Mouse (Mus musculus) liver, embryonic 14.5 days (tissue): ENCODE data around the gene Gm45140. TPM values are rescaled to one million over a fixed set of nuclear protein-coding genes. Genes with fewer than 3 reads are reported as not detected.

Experiments used
- ATAC-seq: fragments of 200-750 bp; cut with Nextera tagmentation; 2 replicates; pipeline ENCODE4 v1.8.0; 2017; ENCODE audit warnings: moderate number of reproducible peaks, mild to moderate bottlenecking, moderate library complexity; ENCODE audit not compliant: insufficient read depth
- DNase-seq, 3 experiments: peaks; one replicate each; pipeline ENCODE4 v3.0.0-alpha.2; 2012 to 2013; ENCODE audit warnings: low read depth in 3 of 3, low spot score in 3 of 3
- H3K27ac ChIP-seq: fragments of 300-500 bp; sonication (generic); 2 replicates; pipeline ENCODE4 v1.5.1; 2014; ENCODE audit warnings: moderate library complexity, mild to moderate bottlenecking, control low read depth, inconsistent platforms
- H3K27me3 ChIP-seq: fragments of 300-500 bp; sonication (generic); 2 replicates; pipeline ENCODE4 v1.6.1; 2014; ENCODE audit warnings: mild to moderate bottlenecking, low read length, moderate library complexity; ENCODE audit not compliant: control insufficient read depth, insufficient read depth
- H3K36me3 ChIP-seq: fragments of 300-500 bp; sonication (generic); replicated peaks from 2 replicates; pipeline ENCODE4 v1.6.1; 2014; ENCODE audit warnings: low read depth; ENCODE audit not compliant: control insufficient read depth, insufficient read depth
- H3K4me1 ChIP-seq, 2 experiments: fragments of 200-500 bp in 1 of 2; fragments of 300-500 bp in 1 of 2; sonication (generic) in 1 of 2; replicated peaks; 2 replicates each; pipeline ENCODE4 v1.6.1; 2012 to 2014; ENCODE audit warnings: antibody characterized with exemption in 1 of 2, inconsistent platforms in 1 of 2, low read length in 1 of 2; ENCODE audit not compliant: control insufficient read depth in 2 of 2, insufficient read depth in 2 of 2
- H3K4me2 ChIP-seq: fragments of 300-500 bp; sonication (generic); 2 replicates; pipeline ENCODE4 v1.6.1; 2014; ENCODE audit warnings: low read depth, mild to moderate bottlenecking, control low read depth, moderate library complexity
- H3K4me3 ChIP-seq, 2 experiments: fragments of 200-500 bp in 1 of 2; fragments of 300-500 bp in 1 of 2; sonication (generic) in 1 of 2; 2 replicates each; pipeline ENCODE4 v1.5.1; 2012 to 2014; ENCODE audit warnings: low read depth in 2 of 2, low read length in 2 of 2, mild to moderate bottlenecking in 2 of 2, control low read depth in 1 of 2, inconsistent platforms in 1 of 2, moderate library complexity in 1 of 2; ENCODE audit not compliant: insufficient read depth in 1 of 2
- H3K9ac ChIP-seq: fragments of 300-500 bp; sonication (generic); replicated peaks from 2 replicates; pipeline ENCODE4 v1.6.1; 2014; ENCODE audit warnings: mild to moderate bottlenecking, control low read depth, moderate library complexity
- H3K9me3 ChIP-seq: fragments of 300-500 bp; sonication (generic); 2 replicates; pipeline ENCODE4 v1.6.1; 2016; ENCODE audit warnings: low read length, mixed read lengths; ENCODE audit not compliant: control insufficient read depth
- CTCF ChIP-seq: IDR thresholded peaks from 2 replicates; pipeline ENCODE4 v1.5.1; 2016; ENCODE audit warnings: antibody characterized with exemption, low read depth, control low read depth
- EP300 ChIP-seq: IDR thresholded peaks from 2 replicates; pipeline ENCODE4 v1.6.1; 2016; ENCODE audit warnings: antibody characterized with exemption, low read depth
- WGBS: fragments of 180-500 bp; shearing (Covaris S2); extraction: QIAGEN DNeasy Blood & Tissue Kit; methylation state at CpG from one replicate; pipeline ENCODE4 v1.1.7; 2014; ENCODE audit not compliant: insufficient replicate concordance; 5-methylcytosine and 5-hydroxymethylcytosine counted together
- polyA plus RNA-seq, 2 experiments: library from polyadenylated mRNA; depleted of rRNA in 1 of 2; stranded (reverse) in 1 of 2; unstranded in 1 of 2; fragments of >200 nt; fragmentation: Nextera tagmentation in 1 of 2; extraction: Ambion mirVana in 1 of 2; gene quantifications; 2 replicates each; pipeline versions ENCODE4 v1.2.1 to v1.2.3; 2012 to 2014

Gene Gm45140
- polyA plus RNA-seq, 2 experiments, result 3.2 to 3.7 TPM

DNA sequence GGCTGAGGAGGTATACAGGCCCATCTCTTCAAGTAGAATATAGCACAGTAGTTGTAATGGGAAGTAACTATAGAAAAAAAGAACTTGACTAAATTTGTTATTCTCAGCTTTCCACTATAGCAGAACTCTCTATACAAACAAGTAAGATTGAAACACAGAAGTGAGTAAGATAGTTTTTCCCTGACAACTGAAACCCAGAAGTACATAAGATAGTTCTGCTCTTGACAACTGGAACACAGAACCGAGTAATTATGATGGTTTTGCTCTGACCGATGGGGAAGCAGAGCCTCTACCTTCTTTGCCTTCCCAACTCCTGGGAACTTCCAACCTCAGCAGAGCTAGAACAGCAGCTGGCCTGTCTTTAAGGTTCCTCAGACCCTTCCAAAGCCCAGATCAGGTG is 26.5 kb downstream of the Gm45140 start:
- Histone ChIP-seq H3K36me3 (peaks cover 21% of the 10 kb centered on the region), H3K27ac (peak overlapping the region; percentile 89), H3K27me3 (no peaks in the 10 kb centered on the region), H3K9me3 (no peaks in the 10 kb centered on the region), H3K4me1 (peaks cover 32 to 38% of the 10 kb centered on the region in 2 experiments), H3K4me2 (peak overlapping the region; percentile 86), H3K9ac (peak overlapping the region; percentile 95), H3K4me3 (peak overlapping the region; percentile 81 to 85)
- no peak for DNase-seq
- WGBS, result 61% methylated on average over 2 of the region's 2 CpGs
- no peak for ATAC-seq
- TF ChIP-seq EP300 (no peak), CTCF (no peak)

DNA sequence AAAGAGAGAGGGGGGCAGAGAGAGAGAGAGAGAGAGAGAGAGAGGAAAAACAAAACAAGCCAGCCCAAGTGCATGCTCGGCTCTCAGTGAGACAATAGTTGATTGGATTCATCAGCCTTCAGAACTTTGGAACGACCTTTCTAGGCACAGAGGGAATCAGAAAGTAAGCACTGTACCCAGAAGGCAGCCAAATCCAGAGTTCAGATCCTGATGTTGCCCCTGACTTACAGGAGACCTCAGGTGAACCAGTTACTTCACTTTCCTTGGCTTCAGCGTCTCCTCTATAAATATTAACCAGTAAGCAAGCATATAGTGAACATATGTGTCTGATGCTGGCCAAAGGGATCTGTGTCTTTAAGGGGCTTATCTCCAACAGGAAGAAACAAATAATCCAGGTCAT is 27.1 kb downstream of the Gm45140 start:
- Histone ChIP-seq H3K4me1 (peaks cover 32 to 38% of the 10 kb centered on the region in 2 experiments), H3K4me3 (peak overlapping the region; percentile 81 to 85), H3K27me3 (no peaks in the 10 kb centered on the region), H3K9ac (peak overlapping the region; percentile 95), H3K36me3 (peaks cover 21% of the 10 kb centered on the region), H3K9me3 (no peaks in the 10 kb centered on the region), H3K4me2 (peak overlapping the region; percentile 86), H3K27ac (peak overlapping the region; percentile 89)
- no peak for DNase-seq
- ATAC-seq, result no peak
- 49% methylated on average over 3 of the region's 3 CpGs for WGBS
- TF ChIP-seq EP300 (no peak), CTCF (no peak)

- peak overlapping the region; percentile 86 for H3K4me2 ChIP-seq
- DNase-seq (peak in 1 of 3 experiments; percentile 48), ATAC-seq (no peak)
- WGBS, result 49% methylated on average over 4 of the region's 4 CpGs
- peak overlapping the region; percentile 89 for H3K27ac ChIP-seq
- TF ChIP-seq CTCF, result no peak
- TF ChIP-seq EP300, result no peak; the same call in 1 of the 2 replicates
- peaks cover 21% of the 10 kb centered on the region for H3K36me3 ChIP-seq
- peak overlapping the region; percentile 81 to 85 for H3K4me3 ChIP-seq
- peak overlapping the region; percentile 95 for H3K9ac ChIP-seq
- no peaks in the 10 kb centered on the region for H3K27me3 ChIP-seq
- no peaks in the 10 kb centered on the region for H3K9me3 ChIP-seq
- peaks cover 32 to 38% of the 10 kb centered on the region in 2 experiments for H3K4me1 ChIP-seq
These were observed 27.7 kb downstream of the Gm45140 start for GRCm38 (mm10) chr6:87807735-87808440.

GRCm38 (mm10) chr6:87806857-87807256 is 28.7 kb downstream of the Gm45140 start:
- H3K9ac ChIP-seq, result no peak overlapping the region
- peaks cover 26 to 34% of the 10 kb centered on the region in 2 experiments for H3K4me1 ChIP-seq
- H3K27me3 ChIP-seq, result no peaks in the 10 kb centered on the region
- no peak overlapping the region; the same call in 1 of the 2 replicates for H3K27ac ChIP-seq
- H3K36me3 ChIP-seq, result peaks cover 25% of the 10 kb centered on the region
- no peaks in the 10 kb centered on the region for H3K9me3 ChIP-seq
- no peak for ATAC-seq
- 53% methylated on average over 2 of the region's 2 CpGs for WGBS
- no peak for DNase-seq
- no peak overlapping the region for H3K4me3 ChIP-seq
- TF ChIP-seq CTCF, result no peak
- no peak for TF ChIP-seq EP300
- H3K4me2 ChIP-seq, result peak overlapping the region; percentile 86

DNA sequence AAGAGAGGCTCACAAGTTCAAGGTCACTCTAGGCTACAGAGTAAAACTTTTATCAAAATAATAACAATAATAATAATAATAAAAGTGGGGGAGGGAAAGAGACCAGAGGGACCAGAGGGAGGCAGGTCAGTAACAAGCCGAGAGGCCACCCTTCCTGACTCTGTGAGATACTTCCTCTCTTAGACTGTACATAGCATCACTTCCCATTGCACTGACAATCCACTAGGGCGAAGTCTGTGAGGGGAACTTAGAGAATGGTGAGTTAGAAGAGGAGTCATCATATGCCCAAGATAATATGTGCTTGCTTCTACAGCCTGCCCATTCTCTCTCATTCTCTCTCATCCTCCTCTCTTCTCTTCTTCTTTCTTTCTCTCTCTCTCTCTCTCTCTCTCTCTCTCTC is 29.6 kb downstream of the Gm45140 start:
- H3K36me3 ChIP-seq, result peaks cover 25% of the 10 kb centered on the region
- no peak overlapping the region for H3K4me3 ChIP-seq
- WGBS, result 33% methylated on average over 2 of the region's 2 CpGs
- no peaks in the 10 kb centered on the region for H3K9me3 ChIP-seq
- H3K27ac ChIP-seq, result no peak overlapping the region
- no peak for DNase-seq
- TF ChIP-seq CTCF, result peak; percentile 22; the same call in 1 of the 2 replicates
- no peak for TF ChIP-seq EP300
- no peaks in the 10 kb centered on the region for H3K27me3 ChIP-seq
- ATAC-seq, result no peak
- H3K4me2 ChIP-seq, result no peak overlapping the region
- no peak overlapping the region for H3K9ac ChIP-seq
- H3K4me1 ChIP-seq, result peaks cover 26 to 34% of the 10 kb centered on the region in 2 experiments
